Mouse (Mus musculus) liver (tissue): ENCODE data around the gene Gm7030.
"Not testable (repeated sequence)": the region's sequence is repeated elsewhere in the genome, so short reads cannot be mapped to it uniquely, and the experiment has no call there.

Source experiments
- DNase-seq: peaks from one replicate; pipeline ENCODE4 v3.0.0-alpha.2; 2020; ENCODE audit warnings: mixed read lengths

The Gm7030 gene

GRCm38 (mm10) chr17:36081901-36082300 lies 47.3 kb downstream of the Gm7030 start:
- DNase-seq: not testable (repeated sequence)

- peak; percentile 81 for DNase-seq
Measured at GRCm38 (mm10) chr17:36060829-36061228, 68.4 kb downstream of the Gm7030 start.
